Mouse (Mus musculus) lung, adult 2 months (tissue): Measurements from ENCODE around the gene Tead1.

Experiments
- CTCF ChIP-seq: fragments of 200-500 bp; IDR thresholded peaks from 2 replicates; pipeline ENCODE4 v1.5.1; 2011; ENCODE audit warnings: mild to moderate bottlenecking, low read length, control low read depth; ENCODE audit not compliant: insufficient read depth
- POLR2A ChIP-seq: fragments of 200-500 bp; IDR thresholded peaks from 2 replicates; pipeline ENCODE4 v1.6.1; 2011; ENCODE audit warnings: low read depth, mild to moderate bottlenecking, control low read depth, low read length, borderline replicate concordance; ENCODE audit errors: extremely low read depth

GRCm38 (mm10) chr7:112806718-112807400 is 127.7 kb downstream of the Tead1 start:
- TF ChIP-seq POLR2A (no peak), CTCF (no peak)
